Mouse (Mus musculus): ENCODE measurements at regions not wholly inside any gene's neighbourhood (a gene's known extent, or its start where the extent isn't known, plus 50 kb on each side); places are given as distances from the start of the nearest gene placed in this dataset.

- DNase-seq = no peak
These were observed 619.1 kb upstream of the Zeb2 start for GRCm38 (mm10) chr2:45736278-45736677.

GRCm38 (mm10) chr2:45713997-45714396 is 596.8 kb upstream of the Zeb2 start:
- no peak for DNase-seq

- DNase-seq = no peak
These were observed 589.8 kb upstream of the Zeb2 start for GRCm38 (mm10) chr2:45707026-45707425.

- no peak for DNase-seq
These were observed 585.3 kb upstream of the Zeb2 start for GRCm38 (mm10) chr2:45702511-45702910.

DNA sequence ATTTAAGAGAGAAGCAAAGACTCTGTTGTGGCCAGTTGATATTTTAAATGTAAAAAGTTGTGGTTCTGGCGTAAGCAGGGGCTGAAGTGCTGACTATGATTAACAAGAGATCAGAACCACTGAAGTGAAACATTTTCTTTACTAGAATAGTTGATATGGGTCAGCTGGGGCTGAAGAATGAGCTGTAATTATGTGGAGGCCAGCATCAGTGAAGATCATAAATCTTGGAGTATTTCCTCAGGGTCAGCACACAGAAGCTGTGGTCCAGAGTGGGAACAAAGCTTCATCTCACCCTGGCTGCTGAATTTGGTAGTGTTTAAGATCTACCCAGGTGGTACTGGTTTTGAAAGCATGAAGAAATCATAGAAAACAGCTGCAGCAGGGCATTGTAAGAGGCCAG is 583.4 kb upstream of the Zeb2 start:
- DNase-seq = no peak

DNA sequence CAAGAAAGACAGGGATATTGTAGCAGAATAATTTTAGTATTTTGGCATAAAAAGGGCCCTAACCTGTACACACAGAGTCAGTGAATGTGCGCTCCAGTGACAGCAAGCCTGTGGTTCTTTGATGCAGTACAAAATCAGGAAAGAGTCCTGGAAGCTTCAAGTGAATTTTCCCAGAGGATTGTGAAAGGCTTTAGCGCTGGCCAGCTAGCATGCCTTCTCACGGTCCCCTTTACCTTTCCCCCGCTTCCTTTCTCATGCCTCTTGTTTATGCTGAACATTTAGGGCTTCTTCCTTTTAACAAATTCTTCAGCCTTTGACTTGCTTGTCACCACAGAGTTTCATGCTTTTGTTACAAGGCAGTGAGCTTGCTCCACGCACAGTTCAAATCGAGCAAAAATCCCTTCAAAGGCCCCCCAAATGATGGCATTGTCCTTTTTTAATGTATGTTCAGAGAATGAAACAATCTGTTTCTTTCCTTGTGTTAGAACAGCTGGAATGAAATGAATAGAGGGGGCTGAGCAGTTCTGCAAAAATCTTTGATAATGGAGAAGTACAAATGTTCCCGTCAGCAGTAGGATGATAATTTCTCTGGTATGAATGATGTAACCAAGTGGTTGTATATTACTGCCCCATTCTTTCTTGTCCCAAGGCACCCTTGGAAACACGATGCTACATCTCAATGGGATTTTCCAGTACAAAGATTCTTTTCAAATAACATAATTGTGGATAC is 576.3 kb upstream of the Zeb2 start:
- DNase-seq = no peak

DNA sequence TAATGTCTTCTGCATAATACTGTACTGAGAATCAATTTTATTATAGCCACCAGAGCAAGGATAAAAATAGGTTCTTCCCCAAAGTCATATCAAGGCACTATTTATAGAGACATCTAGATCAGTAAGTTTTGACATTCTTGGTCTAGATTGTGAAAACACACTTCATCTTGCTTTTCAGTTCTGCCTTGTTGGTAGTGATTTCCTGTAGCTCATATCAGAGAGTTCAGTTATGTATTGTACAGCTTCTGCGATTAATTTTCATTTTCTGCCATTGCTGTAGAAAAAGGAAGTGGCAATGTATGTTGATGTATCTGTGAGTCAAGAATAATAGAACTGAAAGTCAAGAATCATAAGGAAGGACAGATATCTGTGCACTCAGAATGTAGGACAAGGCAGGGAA is 575.6 kb upstream of the Zeb2 start:
- no peak for DNase-seq

DNA sequence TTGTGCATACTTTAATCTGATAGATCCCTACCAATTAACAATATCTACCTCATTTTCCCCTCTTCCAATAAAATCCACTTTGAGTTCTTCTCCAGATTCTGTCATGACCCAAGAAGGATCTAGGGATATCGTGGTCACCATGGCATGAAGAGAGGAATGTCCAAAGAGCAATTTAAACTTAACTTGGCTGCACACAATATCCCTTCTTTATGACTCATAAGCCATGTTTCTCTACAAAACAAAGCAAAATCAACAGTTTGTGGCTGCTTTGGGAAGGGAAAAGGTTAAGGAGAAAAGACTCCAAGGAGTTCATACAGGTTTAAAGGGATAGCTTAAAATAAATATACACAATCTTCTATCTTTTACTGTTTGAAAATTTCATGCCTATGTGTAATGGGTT is 571.8 kb upstream of the Zeb2 start:
- no peak for DNase-seq

GRCm38 (mm10) chr2:45681251-45681650 is 564.1 kb upstream of the Zeb2 start:
- no peak for DNase-seq

DNA sequence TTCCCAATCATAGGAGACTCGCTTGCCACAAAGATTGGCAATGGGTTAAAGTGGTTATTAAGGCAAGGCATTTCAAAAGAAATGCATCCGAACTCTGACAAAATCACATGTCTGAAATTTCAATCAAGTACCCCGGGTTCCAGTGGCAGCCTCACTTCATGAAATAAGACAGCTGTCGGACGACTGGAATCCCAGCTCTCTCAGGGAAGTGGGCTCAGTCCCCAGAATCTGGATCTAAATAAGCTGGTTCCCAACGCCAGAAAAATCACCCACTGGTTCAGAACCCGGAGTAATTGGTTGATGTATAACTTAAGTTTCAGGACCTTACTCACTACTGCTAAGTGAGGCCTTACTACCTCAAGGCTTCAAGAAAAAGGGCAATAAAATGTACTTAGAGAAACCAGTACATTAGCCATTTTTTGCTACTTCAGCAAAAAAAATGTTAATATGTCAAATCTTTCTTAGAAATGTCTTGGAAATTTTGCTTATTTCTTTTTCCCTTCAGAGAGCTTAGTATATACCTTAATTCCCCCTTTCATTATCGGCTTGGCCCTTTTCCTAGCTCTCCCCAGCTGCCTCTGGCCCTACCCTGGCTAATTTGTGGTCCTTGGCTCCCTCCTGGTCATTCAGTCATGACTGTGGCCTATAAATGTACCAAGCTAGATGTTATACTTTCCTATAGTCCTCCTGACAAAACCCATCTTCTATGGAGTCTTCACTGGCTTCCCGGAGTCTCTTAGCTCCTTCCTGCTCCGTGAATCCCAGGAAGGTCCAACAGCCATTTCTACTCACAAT is 562.1 kb upstream of the Zeb2 start:
- DNase-seq = no peak

DNA sequence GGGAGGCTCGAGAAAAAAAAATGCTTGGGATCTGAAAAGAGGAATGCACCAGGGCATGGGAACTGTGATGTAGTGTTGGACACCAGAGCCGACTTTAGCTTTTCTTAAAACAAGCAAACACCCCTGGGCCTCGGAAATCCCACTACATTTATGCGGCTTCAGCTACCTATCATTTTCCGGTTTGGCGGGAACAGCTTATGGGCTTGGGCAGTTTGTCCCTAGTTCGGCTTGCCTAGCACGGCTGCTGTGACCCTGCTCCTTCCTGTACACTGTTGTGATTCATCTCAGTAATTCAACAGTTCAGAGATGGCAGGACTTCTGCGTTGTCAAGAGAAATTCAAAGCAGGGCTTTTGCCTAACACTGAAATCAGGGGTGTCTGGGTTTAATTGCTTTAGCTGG is 561.5 kb upstream of the Zeb2 start:
- peak in 1 of 2 experiments; percentile 2 for DNase-seq

DNA sequence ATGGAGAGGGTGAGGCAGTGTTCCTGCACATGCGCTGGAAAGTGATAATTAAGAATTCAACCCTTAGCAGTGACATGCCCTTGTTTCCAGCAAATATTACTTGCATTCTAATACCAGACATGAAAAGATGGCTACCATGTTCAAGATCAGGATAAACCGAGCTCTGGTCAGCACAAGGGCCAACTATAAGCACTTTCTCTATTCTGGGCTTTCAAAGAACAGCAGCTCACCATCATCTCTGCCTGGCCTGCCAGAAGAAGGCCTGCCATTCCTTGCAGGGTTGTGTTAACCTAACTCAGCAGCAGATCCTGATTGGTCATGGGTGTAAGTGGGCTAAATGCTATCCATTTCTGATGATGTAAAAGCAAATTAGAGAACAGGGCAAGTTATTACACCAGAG is 558.6 kb upstream of the Zeb2 start:
- no peak for DNase-seq

DNA sequence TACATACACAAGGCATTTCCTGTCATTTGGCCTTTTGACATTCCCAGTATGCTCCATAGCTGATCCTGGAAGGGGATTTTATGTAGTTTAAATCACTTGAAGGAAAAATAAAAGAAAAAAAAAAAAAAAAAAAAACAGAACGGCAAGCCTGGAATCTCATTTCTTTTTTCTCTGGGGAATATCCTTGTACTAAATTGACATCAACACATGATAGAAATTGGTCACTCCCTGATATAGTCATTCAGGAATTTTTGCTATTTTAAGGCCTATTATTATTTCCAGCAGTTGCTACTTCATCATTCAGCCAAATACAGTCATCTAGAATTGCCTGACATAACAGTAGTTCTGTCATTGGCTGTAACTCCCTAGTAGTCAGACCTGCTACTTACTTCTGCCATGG is 538.8 kb upstream of the Zeb2 start:
- DNase-seq = no peak

GRCm38 (mm10) chr2:45654693-45655092 is 537.5 kb upstream of the Zeb2 start:
- no peak for DNase-seq

DNA sequence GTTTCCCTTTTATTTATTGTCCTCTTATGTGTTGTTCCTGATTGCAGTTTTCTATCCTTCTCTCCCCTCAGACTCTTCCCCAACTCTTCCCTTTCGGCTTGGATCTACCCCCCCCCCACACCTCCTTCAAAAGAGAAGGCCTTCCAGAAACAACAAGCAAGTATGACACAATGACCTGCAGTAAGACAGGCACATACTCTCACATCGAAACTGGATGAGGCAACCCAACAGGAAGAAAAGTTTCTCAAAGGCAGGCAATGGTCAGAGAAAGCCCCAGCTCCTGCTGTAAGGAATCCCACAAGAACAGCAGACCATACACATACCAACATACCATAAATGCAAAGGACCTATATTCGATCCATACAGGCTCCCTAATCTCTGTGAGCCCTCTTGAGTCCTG is 535.8 kb upstream of the Zeb2 start:
- no peak for DNase-seq

DNA sequence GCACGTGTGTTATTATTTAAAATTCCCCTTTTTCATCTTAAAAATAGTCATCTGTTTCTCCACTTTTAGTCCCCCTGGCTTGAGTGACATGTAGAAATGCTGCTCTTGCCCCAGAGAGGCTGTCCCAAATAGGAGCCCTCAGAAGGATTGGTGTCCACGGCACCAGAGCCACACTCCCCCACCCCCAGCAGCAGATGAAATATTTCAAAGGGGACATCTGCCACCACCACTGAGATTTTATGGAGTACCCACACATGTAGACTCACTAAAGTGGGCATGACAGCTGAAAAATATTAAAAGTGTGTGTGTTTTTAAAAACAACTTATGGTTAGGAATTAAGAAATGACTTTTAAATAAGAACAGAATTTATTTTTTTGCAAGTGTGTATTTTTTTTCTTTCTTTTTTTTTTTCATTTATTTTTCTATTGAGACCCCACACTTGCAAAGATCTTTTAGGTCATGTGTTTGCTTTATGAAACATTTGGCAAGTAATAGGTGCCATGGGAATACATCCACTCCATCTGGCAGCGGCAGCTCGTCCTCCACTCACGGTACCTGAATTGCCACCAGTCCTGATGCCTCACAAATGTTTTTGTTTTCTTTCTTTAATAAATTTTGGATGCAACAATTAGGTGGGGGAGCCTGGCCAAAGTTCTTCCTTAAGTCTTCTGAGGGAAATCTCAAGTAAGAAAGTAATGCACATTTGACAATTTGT is 533.2 kb upstream of the Zeb2 start:
- no peak for DNase-seq

DNA sequence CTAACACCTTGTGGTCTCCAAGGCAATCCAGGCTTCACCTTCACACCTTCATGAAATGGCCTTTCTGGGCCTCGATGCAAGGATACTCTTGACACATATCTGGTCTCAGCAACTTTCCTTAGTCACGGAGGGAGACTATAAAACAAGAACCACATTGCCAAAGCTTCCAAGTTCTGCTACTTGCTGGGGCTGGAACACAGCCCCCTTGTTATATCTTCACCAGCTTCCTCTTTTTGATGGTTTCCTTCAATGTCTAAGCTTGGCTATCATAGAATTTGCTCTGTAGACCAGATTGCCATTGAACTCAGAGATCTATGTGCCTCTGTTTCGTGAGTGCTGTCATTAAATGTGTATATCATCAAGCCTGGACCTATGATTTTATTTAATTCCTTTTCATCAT is 530.7 kb upstream of the Zeb2 start:
- DNase-seq = no peak

DNA sequence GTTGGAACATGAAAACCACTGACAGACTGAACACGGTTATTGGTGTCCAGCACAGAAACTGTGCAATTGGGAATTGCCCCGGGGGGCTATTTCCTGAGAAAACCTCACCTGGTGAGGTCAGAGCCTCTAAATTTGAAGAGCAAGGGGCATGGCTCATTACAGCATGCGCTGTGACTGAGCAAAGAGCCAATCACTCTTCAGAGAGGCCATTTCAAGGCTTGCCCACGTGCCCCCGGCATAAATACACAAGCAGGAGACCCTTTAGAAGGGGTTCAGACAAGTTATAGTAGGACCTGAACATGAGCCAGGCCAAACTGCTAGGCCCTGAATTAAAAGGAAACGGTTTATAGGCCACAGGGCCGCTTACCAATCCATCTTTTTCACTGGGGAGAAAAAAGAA is 512.9 kb upstream of the Zeb2 start:
- no peak for DNase-seq

DNA sequence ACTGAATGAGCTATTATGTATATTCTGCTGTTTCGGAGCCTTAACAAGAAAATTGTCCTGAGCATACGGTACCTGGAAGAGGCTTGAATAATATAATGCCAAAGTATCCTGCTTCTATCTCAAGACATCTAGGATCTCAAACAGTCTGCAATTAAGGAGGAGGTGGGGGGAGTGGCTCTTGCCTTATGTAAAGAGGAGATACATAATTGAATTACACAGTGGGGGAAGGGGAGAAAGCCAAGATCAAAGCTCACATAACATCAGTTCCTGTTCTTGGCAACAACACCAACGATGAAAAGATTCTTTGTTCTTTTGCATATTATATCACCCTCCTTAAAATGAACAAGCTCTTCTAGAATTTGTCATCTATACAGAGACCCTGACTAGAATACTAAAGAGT is 512.4 kb upstream of the Zeb2 start:
- no peak for DNase-seq

GRCm38 (mm10) chr2:45623056-45623455 is 505.9 kb upstream of the Zeb2 start:
- DNase-seq = no peak

GRCm38 (mm10) chr2:45608926-45609325 is 491.7 kb upstream of the Zeb2 start:
- no peak for DNase-seq

GRCm38 (mm10) chr2:45607393-45607792 is 490.2 kb upstream of the Zeb2 start:
- no peak for DNase-seq

DNA sequence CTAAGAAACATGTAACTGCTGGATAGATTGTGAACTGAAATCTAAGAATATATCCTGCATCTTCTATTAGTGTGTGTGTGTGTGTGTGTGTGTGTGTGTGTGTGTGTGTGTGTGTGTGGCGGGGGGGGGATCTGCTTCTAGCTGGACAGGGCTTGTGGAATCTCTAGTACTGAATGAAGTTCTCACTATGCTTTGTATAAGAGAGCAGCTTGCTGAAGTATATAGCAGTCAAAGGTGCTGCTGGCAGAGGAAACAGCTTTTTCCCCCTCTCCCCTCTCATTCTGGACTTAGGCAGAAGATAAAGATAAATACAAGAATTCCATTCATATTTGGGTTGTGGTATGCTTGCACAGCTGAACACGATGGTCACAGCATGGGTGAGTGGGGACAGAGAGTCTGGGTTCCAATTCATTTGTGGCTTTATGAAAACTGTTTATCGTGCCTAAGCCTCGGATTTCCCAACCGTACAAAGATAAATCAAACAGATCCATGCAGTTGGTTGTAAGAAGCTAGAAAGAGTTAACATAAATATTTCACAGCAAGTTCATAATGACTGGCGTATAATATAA is 484.2 kb upstream of the Zeb2 start:
- no peak for DNase-seq

- DNase-seq = no peak
These were observed 476.6 kb upstream of the Zeb2 start for GRCm38 (mm10) chr2:45593765-45594164.
